Comparison of ENCODE assay signal across 16 mouse cellular contexts in genomic region chr19:58043120-58043519, GRCm38 (mm10).
DNase-seq lines count a peak whose midpoint lies in the region; ATAC-seq and TF ChIP-seq lines count a peak whose summit lies in the region.
"Had no signal": no experiment of that assay in that cellular context is flagged by ENCODE, and none has a peak within 500 bp of the region (broad histone marks: within the 10 kb centered on the region; RNA-seq: fewer than 3 reads in every experiment).

No protein-coding gene starts in this region.

- TF ChIP-seq CTCF in layer of hippocampus, adult 2 months (conservative IDR thresholded peaks at IDR 0.05) = no peak
- no peak for TF ChIP-seq CTCF in liver, postnatal 0 days (IDR thresholded peaks at IDR 0.05; ENCODE audit: low read depth)

- no peaks in the 10 kb centered on the region for H3K9me3 ChIP-seq in heart, embryonic 12.5 days (replicated peaks)
- H3K9me3 ChIP-seq in lung, embryonic 16.5 days (ENCODE audit: control insufficient read depth, low read length) = no peaks in the 10 kb centered on the region
- H3K9me3 ChIP-seq in liver, postnatal 0 days (ENCODE audit: low read length) = no peaks in the 10 kb centered on the region
- H3K9me3 ChIP-seq: forebrain, embryonic 13.5 days; heart, embryonic 13.5 days had no signal

- no peak overlapping the region for H3K9ac ChIP-seq in heart, embryonic 12.5 days
- H3K9ac ChIP-seq in lung, embryonic 16.5 days (ENCODE audit: low read length) = no peak overlapping the region
- H3K9ac ChIP-seq in liver, postnatal 0 days (replicated peaks) = no peak overlapping the region
- H3K9ac ChIP-seq: forebrain, embryonic 13.5 days; forebrain, postnatal 0 days; heart, embryonic 13.5 days had no signal

- no peak overlapping the region for H3K27ac ChIP-seq in heart, embryonic 12.5 days (ENCODE audit: poor library complexity, severe bottlenecking)
- peak overlapping the region; percentile 7; the same call in 1 of the 2 replicates for H3K27ac ChIP-seq in layer of hippocampus, adult 2 months
- 0 out of 2 replicates have a peak overlapping the region, but pooled peaks have one; percentile 16 for H3K27ac ChIP-seq in lung, embryonic 16.5 days (ENCODE audit: low read length)
- H3K27ac ChIP-seq in liver, postnatal 0 days (ENCODE audit: low read depth) = peak overlapping the region; percentile 76
- H3K27ac ChIP-seq: forebrain, embryonic 13.5 days; heart, embryonic 13.5 days had no signal

- ATAC-seq in heart, embryonic 12.5 days (ENCODE audit: insufficient number of reproducible peaks, low FRiP score) = no peak
- ATAC-seq in lung, embryonic 16.5 days (ENCODE audit: low read depth) = no peak
- peak; percentile 78 for ATAC-seq in liver, postnatal 0 days
- ATAC-seq: forebrain, embryonic 13.5 days; forebrain, postnatal 0 days had no signal

- H3K4me3 ChIP-seq in heart, embryonic 12.5 days = no peak overlapping the region
- no peak overlapping the region for H3K4me3 ChIP-seq in layer of hippocampus, adult 2 months
- H3K4me3 ChIP-seq in lung, embryonic 16.5 days (ENCODE audit: low read length) = no peak overlapping the region
- H3K4me3 ChIP-seq in liver, postnatal 0 days (ENCODE audit: low read depth, low read length) = no peak overlapping the region
- H3K4me3 ChIP-seq: forebrain, embryonic 13.5 days; heart, embryonic 13.5 days had no signal

- H3K36me3 ChIP-seq in heart, embryonic 12.5 days = no peaks in the 10 kb centered on the region; the same call in 1 of the 2 replicates
- no peaks in the 10 kb centered on the region for H3K36me3 ChIP-seq in lung, embryonic 16.5 days (ENCODE audit: control insufficient read depth, insufficient read depth, low read length)
- H3K36me3 ChIP-seq in liver, postnatal 0 days (replicated peaks; ENCODE audit: insufficient read depth, low read length) = no peaks in the 10 kb centered on the region
- H3K36me3 ChIP-seq: heart, embryonic 13.5 days had no signal

- no peak for TF ChIP-seq EP300 in liver, postnatal 0 days (IDR thresholded peaks at IDR 0.05; ENCODE audit: low read depth)

- DNase-seq in heart, adult 11 months = peak; percentile 50
- DNase-seq in layer of hippocampus, adult 2 months (ENCODE audit: low spot score in 2 of 2) = no peak
- no peak for DNase-seq in layer of hippocampus, postnatal 36 days
- no peak for DNase-seq in lung, postnatal 4 days
- no peak for DNase-seq in liver, postnatal 0 days
- DNase-seq: adrenal gland, postnatal 10 days; cerebellum, adult 11 months; cerebellum, adult 8-10 months; cerebellum, postnatal 25 days; forebrain, postnatal 0 days; gastrocnemius, postnatal 14 days; heart, postnatal 36 days had no signal

- H3K27me3 ChIP-seq in heart, embryonic 12.5 days (replicated peaks) = no peaks in the 10 kb centered on the region
- no peaks in the 10 kb centered on the region for H3K27me3 ChIP-seq in lung, embryonic 16.5 days (ENCODE audit: control insufficient read depth, insufficient read depth, low read depth, low read length)
- no peaks in the 10 kb centered on the region for H3K27me3 ChIP-seq in liver, postnatal 0 days (ENCODE audit: insufficient read depth, low read length)
- H3K27me3 ChIP-seq: forebrain, embryonic 13.5 days; heart, embryonic 13.5 days had no signal

- H3K4me2 ChIP-seq in heart, embryonic 12.5 days = no peak overlapping the region
- H3K4me2 ChIP-seq in lung, embryonic 16.5 days (ENCODE audit: low read depth, low read length) = no peak overlapping the region
- H3K4me2 ChIP-seq in liver, postnatal 0 days (ENCODE audit: low read depth, low read length) = peak overlapping the region; percentile 36
- H3K4me2 ChIP-seq: forebrain, embryonic 13.5 days; heart, embryonic 13.5 days had no signal

- 74% methylated on average over 8 of the region's 8 CpGs for WGBS in heart, embryonic 12.5 days
- 53% methylated on average over 8 of the region's 8 CpGs for WGBS in lung, embryonic 16.5 days
- 67% methylated on average over 8 of the region's 8 CpGs for WGBS in liver, postnatal 0 days (ENCODE audit: insufficient replicate concordance)

- peaks cover 12% of the 10 kb centered on the region for H3K4me1 ChIP-seq in heart, embryonic 12.5 days (replicated peaks)
- H3K4me1 ChIP-seq in lung, embryonic 16.5 days (replicated peaks; ENCODE audit: control insufficient read depth, insufficient read depth, low read length) = peaks cover 9% of the 10 kb centered on the region
- peaks cover 3% of the 10 kb centered on the region; the same call in 1 of the 2 replicates for H3K4me1 ChIP-seq in liver, postnatal 0 days (ENCODE audit: insufficient read depth)
